18 mouse cellular contexts compared by ENCODE assay signal in genomic region chr17:27495008-27495540, GRCm38 (mm10). TPM values are rescaled to one million over a fixed set of nuclear protein-coding genes. Genes with fewer than 3 reads are reported as not detected.
"Had no signal": no experiment of that assay in that cellular context is flagged by ENCODE, and none has a peak within 500 bp of the region (broad histone marks: within the 10 kb centered on the region; RNA-seq: fewer than 3 reads in every experiment).

No protein-coding gene starts in this region.

- H3K9me3 ChIP-seq: midbrain, embryonic 13.5 days; neural tube, embryonic 13.5 days; neural tube, embryonic 15.5 days had no signal

- DNase-seq: lung, adult 18-20 months; lung, embryonic 14.5 days; lung, postnatal 10 days; lung, postnatal 4 days; retina, postnatal 1 day; right cerebral cortex, adult 18-20 months; right cerebral cortex, postnatal 25 days; right cerebral cortex, postnatal 4 days; spleen, adult 18-20 months; thymus, adult 18-20 months; thymus, postnatal 14 days; thymus, postnatal 36 days had no signal

- ATAC-seq: midbrain, embryonic 13.5 days; midbrain, embryonic 16.5 days had no signal

- H3K4me2 ChIP-seq: lung, embryonic 14.5 days; midbrain, embryonic 11.5 days; midbrain, embryonic 13.5 days; neural tube, embryonic 13.5 days; neural tube, embryonic 15.5 days had no signal

- H3K27ac ChIP-seq: midbrain, embryonic 13.5 days; neural tube, embryonic 13.5 days; neural tube, embryonic 15.5 days had no signal

- H3K27me3 ChIP-seq: midbrain, embryonic 13.5 days; neural tube, embryonic 13.5 days; neural tube, embryonic 15.5 days had no signal

- H3K4me3 ChIP-seq: midbrain, embryonic 13.5 days; myocyte; neural tube, embryonic 13.5 days; neural tube, embryonic 15.5 days had no signal

- H3K36me3 ChIP-seq: midbrain, embryonic 13.5 days; neural tube, embryonic 13.5 days; neural tube, embryonic 15.5 days had no signal

- H3K9ac ChIP-seq: lung, embryonic 14.5 days; midbrain, embryonic 13.5 days; neural tube, embryonic 13.5 days; neural tube, embryonic 15.5 days had no signal

RNA-seq across cellular contexts. Expression of gene Grm4, which starts 26.1 kb away (rescaled TPM):
- polyA plus RNA-seq: myocyte had no signal
